Mouse (Mus musculus): Measurements from ENCODE around the gene Gm17359.

Gene Gm17359

GRCm38 (mm10) chr3:79475980-79476379 lies 139.5 kb downstream of the Gm17359 start:
- DNase-seq (ENCODE audit: low read depth, low spot score): no peak

GRCm38 (mm10) chr3:79478400-79478799 lies 141.9 kb downstream of the Gm17359 start:
- DNase-seq (ENCODE audit: low read depth, low spot score): no peak

GRCm38 (mm10) chr3:79478880-79479279 lies 142.4 kb downstream of the Gm17359 start:
- no peak for DNase-seq (ENCODE audit: low read depth, low spot score)

GRCm38 (mm10) chr3:79484286-79485063 lies 148.0 kb downstream of the Gm17359 start:
- DNase-seq (ENCODE audit: low read depth, low spot score): no peak

- DNase-seq (ENCODE audit: low read depth, low spot score): no peak
Observed at GRCm38 (mm10) chr3:79488025-79488424, 151.6 kb downstream of the Gm17359 start.

- DNase-seq (ENCODE audit: low read depth, low spot score): no peak
Observed at GRCm38 (mm10) chr3:79490102-79490501, 153.6 kb downstream of the Gm17359 start.

GRCm38 (mm10) chr3:79491614-79492013 lies 155.2 kb downstream of the Gm17359 start:
- no peak for DNase-seq (ENCODE audit: low read depth, low spot score)

- DNase-seq (ENCODE audit: low read depth, low spot score): no peak
Observed at GRCm38 (mm10) chr3:79493064-79493463, 156.6 kb downstream of the Gm17359 start.

- DNase-seq (ENCODE audit: low read depth, low spot score): no peak
Observed at GRCm38 (mm10) chr3:79494028-79494427, 157.6 kb downstream of the Gm17359 start.

GRCm38 (mm10) chr3:79495151-79495550 lies 158.7 kb downstream of the Gm17359 start:
- no peak for DNase-seq (ENCODE audit: low read depth, low spot score)

GRCm38 (mm10) chr3:79496668-79497067 lies 160.2 kb downstream of the Gm17359 start:
- DNase-seq (ENCODE audit: low read depth, low spot score): no peak

- no peak for DNase-seq (ENCODE audit: low read depth, low spot score)
Observed at GRCm38 (mm10) chr3:79500279-79500678, 163.8 kb downstream of the Gm17359 start.

- no peak for DNase-seq (ENCODE audit: low read depth, low spot score)
Observed at GRCm38 (mm10) chr3:79501166-79501728, 164.8 kb downstream of the Gm17359 start.

All from telencephalon, adult 2 months (tissue).